Mouse (Mus musculus): Measurements from ENCODE around the gene Bloc1s6.

DNA sequence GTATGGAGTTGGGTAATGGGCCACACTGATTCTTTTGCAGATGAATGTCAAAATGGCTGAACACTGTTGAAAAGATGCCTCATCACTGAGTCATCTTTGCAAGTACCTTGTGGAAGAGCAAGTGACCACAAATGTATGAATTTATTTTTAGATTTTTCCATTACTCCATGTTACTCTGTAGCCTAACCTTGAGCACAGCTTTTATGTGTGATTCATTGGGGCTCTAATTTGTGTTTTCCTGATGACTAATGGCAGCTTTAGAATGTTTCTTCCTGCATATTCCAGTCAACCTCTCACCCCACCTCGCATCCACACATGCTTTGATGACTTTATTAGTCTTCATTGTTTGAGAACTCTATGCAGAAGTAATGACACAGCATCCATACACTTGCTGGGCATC is 19.1 kb upstream of the Bloc1s6 start:
- TF ChIP-seq POLR2A (IDR thresholded peaks at IDR 0.05; ENCODE audit: low read depth, low read length) (no peak), CTCF (IDR thresholded peaks at IDR 0.05; ENCODE audit: borderline replicate concordance, insufficient read depth, low read length) (no peak)
